Mouse (Mus musculus) olfactory bulb, adult 2 months (tissue): ENCODE data around the gene Coq8b. TPM values are rescaled to one million over a fixed set of nuclear protein-coding genes. Genes with fewer than 3 reads are reported as not detected.

Experiments used
- H3K27ac ChIP-seq: fragments of 200-500 bp; 2 replicates; pipeline ENCODE4 v1.5.1; 2012; ENCODE audit warnings: low read depth, low read length; ENCODE audit not compliant: insufficient read depth
- H3K4me1 ChIP-seq: fragments of 200-500 bp; 2 replicates; pipeline ENCODE4 v1.6.1; 2012; ENCODE audit warnings: low read length; ENCODE audit not compliant: control insufficient read depth, insufficient read depth
- H3K4me3 ChIP-seq: fragments of 200-500 bp; 2 replicates; pipeline ENCODE4 v1.5.1; 2012; ENCODE audit warnings: mild to moderate bottlenecking, low read depth, low read length, moderate library complexity; ENCODE audit not compliant: insufficient read depth
- CTCF ChIP-seq: fragments of 200-500 bp; IDR thresholded peaks from 2 replicates; pipeline ENCODE4 v1.5.1; 2012; ENCODE audit warnings: low read depth, mild to moderate bottlenecking, low read length, moderate library complexity; ENCODE audit not compliant: insufficient read depth
- POLR2A ChIP-seq: fragments of 200-500 bp; IDR thresholded peaks from 2 replicates; pipeline ENCODE4 v1.6.1; 2012; ENCODE audit warnings: mild to moderate bottlenecking, low read depth, low read length, moderate library complexity; ENCODE audit not compliant: insufficient read depth
- WGBS: fragments of 180-500 bp; shearing (Covaris S2); methylation state at CpG from one replicate; pipeline ENCODE4 v1.1.7; 2018; 5-methylcytosine and 5-hydroxymethylcytosine counted together
- polyA plus RNA-seq: library from polyadenylated mRNA; stranded (reverse); fragments of >200 nt; gene quantifications from 2 replicates; pipeline ENCODE4 v1.2.4, GENCODE M21; 2012; ENCODE audit warnings: low replicate concordance; ENCODE audit not compliant: missing spikeins, insufficient read depth, insufficient read length

Coq8b gene
- polyA plus RNA-seq, 1 experiment, result not detected

- TF ChIP-seq CTCF (no peak), POLR2A (no peak)
- 68% methylated on average over 7 of the region's 7 CpGs for WGBS
- no peak overlapping the region for H3K4me3 ChIP-seq
- H3K27ac ChIP-seq, result no peak overlapping the region
- H3K4me1 ChIP-seq, result peaks cover 42% of the 10 kb centered on the region
Observed at GRCm38 (mm10) chr7:27260856-27261255, 28.0 kb downstream of the Coq8b start.

GRCm38 (mm10) chr7:27261888-27262287 is 29.1 kb downstream of the Coq8b start:
- no peak for TF ChIP-seq POLR2A
- no peak for TF ChIP-seq CTCF
- no peak overlapping the region for H3K27ac ChIP-seq
- 59% methylated on average over 6 of the region's 6 CpGs for WGBS
- H3K4me1 ChIP-seq, result peaks cover 41% of the 10 kb centered on the region
- no peak overlapping the region for H3K4me3 ChIP-seq

GRCm38 (mm10) chr7:27264761-27265160 is 31.9 kb downstream of the Coq8b start:
- H3K27ac ChIP-seq, result peak overlapping the region; percentile 5; the same call in 1 of the 2 replicates
- 74% methylated on average over 12 of the region's 12 CpGs for WGBS
- H3K4me3 ChIP-seq, result no peak overlapping the region
- H3K4me1 ChIP-seq, result peaks cover 28% of the 10 kb centered on the region
- TF ChIP-seq POLR2A (no peak), CTCF (no peak)

- no peak for TF ChIP-seq CTCF
- no peak for TF ChIP-seq POLR2A
- WGBS, result 43% methylated on average over 20 of the region's 20 CpGs
- Histone ChIP-seq H3K4me3 (no peak overlapping the region), H3K4me1 (peaks cover 22% of the 10 kb centered on the region), H3K27ac (peak overlapping the region; percentile 65; the same call in 1 of the 2 replicates)
Observed at GRCm38 (mm10) chr7:27266515-27267128, 33.8 kb downstream of the Coq8b start.

- H3K27ac ChIP-seq, result no peak overlapping the region
- 88% methylated on average over 8 of the region's 8 CpGs for WGBS
- no peak for TF ChIP-seq CTCF
- TF ChIP-seq POLR2A, result no peak
- peaks cover 7% of the 10 kb centered on the region for H3K4me1 ChIP-seq
- no peak overlapping the region for H3K4me3 ChIP-seq
Observed at GRCm38 (mm10) chr7:27271423-27271822, 38.6 kb downstream of the Coq8b start.

GRCm38 (mm10) chr7:27273739-27274351 is 41.0 kb downstream of the Coq8b start:
- H3K27ac ChIP-seq, result no peak overlapping the region
- TF ChIP-seq POLR2A, result no peak
- TF ChIP-seq CTCF, result peak; percentile 30; the same call in 1 of the 2 replicates
- WGBS, result 65% methylated on average over 32 of the region's 32 CpGs

GRCm38 (mm10) chr7:27274916-27275315 is 42.1 kb downstream of the Coq8b start:
- H3K4me3 ChIP-seq, result no peak overlapping the region
- no peak overlapping the region for H3K27ac ChIP-seq
- H3K4me1 ChIP-seq, result no peaks in the 10 kb centered on the region
- WGBS, result 92% methylated on average over 4 of the region's 4 CpGs
- TF ChIP-seq POLR2A (no peak), CTCF (no peak)

More at GRCm38 (mm10) chr7:27273739-27274351, 41.0 kb downstream of the Coq8b start:
- no peaks in the 10 kb centered on the region for H3K4me1 ChIP-seq
- no peak overlapping the region for H3K4me3 ChIP-seq

GRCm38 (mm10) chr7:27276021-27276420 is 43.2 kb downstream of the Coq8b start:
- no peak for TF ChIP-seq CTCF
- no peak for TF ChIP-seq POLR2A
- no peak overlapping the region for H3K4me3 ChIP-seq
- 70% methylated on average over 7 of the region's 7 CpGs for WGBS

GRCm38 (mm10) chr7:27277191-27277590 is 44.4 kb downstream of the Coq8b start:
- 92% methylated on average over 3 of the region's 3 CpGs for WGBS

More at GRCm38 (mm10) chr7:27276021-27276420, 43.2 kb downstream of the Coq8b start:
- Histone ChIP-seq H3K4me1 (no peaks in the 10 kb centered on the region), H3K27ac (no peak overlapping the region)

More at GRCm38 (mm10) chr7:27277191-27277590, 44.4 kb downstream of the Coq8b start:
- no peak overlapping the region for H3K27ac ChIP-seq
- TF ChIP-seq CTCF (no peak), POLR2A (no peak)
- no peaks in the 10 kb centered on the region for H3K4me1 ChIP-seq
- H3K4me3 ChIP-seq, result no peak overlapping the region
